Mouse (Mus musculus): ENCODE measurements at regions not wholly inside any gene's neighbourhood (a gene's known extent, or its start where the extent isn't known, plus 50 kb on each side); places are given as distances from the start of the nearest gene placed in this dataset.
"Not testable (repeated sequence)": the region's sequence is repeated elsewhere in the genome, so short reads cannot be mapped to it uniquely, and the experiment has no call there.

DNA sequence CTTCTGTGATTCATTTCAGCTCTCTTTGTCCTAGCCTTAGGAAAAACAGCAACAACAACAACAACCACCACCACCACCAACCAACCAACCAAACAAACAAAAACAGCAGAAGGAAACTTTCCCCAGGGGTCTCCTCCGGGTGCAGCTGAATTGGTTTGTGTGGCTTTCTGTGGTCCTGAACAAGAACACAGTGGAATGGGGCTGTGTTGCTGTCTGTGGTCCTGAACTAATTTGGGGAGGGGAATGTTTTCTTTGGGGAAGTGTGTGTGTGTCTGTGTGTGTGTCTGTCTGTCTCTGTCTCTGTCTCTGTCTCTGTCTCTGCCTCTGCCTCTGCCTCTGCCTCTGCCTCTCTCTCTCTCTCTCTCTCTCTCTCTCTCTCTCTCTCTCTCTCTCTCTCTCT, 164.8 kb upstream of the 1700012A03Rik start:
- not testable (repeated sequence) for TF ChIP-seq CTCF (IDR thresholded peaks at IDR 0.05; ENCODE audit: extremely low read depth, insufficient read length, insufficient replicate concordance, low read depth, low read length); POLR2A (IDR thresholded peaks at IDR 0.05; ENCODE audit: low read depth, low read length)
